Mouse (Mus musculus) lung, adult 2 months (tissue): ENCODE data around the gene Slc35b1.
A peak's percentile ranks its signal among the peaks of the same experiment; 100 is the strongest.

Experiments used
- CTCF ChIP-seq: fragments of 200-500 bp; IDR thresholded peaks from 2 replicates; pipeline ENCODE4 v1.5.1; 2011; ENCODE audit warnings: mild to moderate bottlenecking, low read length, control low read depth; ENCODE audit not compliant: insufficient read depth
- POLR2A ChIP-seq: fragments of 200-500 bp; IDR thresholded peaks from 2 replicates; pipeline ENCODE4 v1.6.1; 2011; ENCODE audit warnings: low read depth, mild to moderate bottlenecking, control low read depth, low read length, borderline replicate concordance; ENCODE audit errors: extremely low read depth

DNA sequence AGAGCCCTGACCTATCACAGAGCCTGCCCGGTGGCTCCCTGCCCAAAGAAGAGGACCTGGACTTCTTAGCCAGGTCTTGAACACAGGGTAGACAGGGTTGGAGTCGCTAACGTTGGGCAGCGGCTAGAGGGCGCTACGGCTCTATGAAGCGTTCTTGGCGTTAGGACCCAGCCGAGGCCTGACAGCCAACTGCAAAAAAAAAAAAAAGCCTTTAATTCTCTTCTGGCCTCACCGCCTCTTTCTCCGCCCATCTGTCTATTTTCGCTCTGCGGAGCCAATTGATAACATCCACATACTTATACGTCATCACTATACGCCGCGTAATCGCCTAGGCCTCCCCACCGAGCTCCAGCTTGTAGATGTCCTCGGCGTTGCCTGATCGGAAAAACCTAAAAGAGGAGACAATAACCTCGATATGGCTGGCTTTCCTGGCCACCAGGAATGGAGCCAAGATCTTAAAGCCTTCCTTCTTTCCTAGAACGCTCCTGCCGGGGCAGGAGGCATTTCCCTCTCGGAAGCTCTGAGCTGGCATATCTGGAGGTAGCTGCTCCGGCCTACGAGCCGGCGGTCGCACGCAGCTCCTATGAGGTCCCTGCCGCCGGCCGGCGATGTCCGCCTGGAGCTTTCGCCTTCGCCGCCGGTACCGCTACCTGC lies at the start of gene Slc35b1:
- TF ChIP-seq CTCF (peak; percentile 90), POLR2A (peak; percentile 71; the same call in 1 of the 2 replicates)
